Mouse (Mus musculus): ENCODE measurements at regions not wholly inside any gene's neighbourhood (a gene's known extent, or its start where the extent isn't known, plus 50 kb on each side); places are given as distances from the start of the nearest gene placed in this dataset.
"Not testable (repeated sequence)": the region's sequence is repeated elsewhere in the genome, so short reads cannot be mapped to it uniquely, and the experiment has no call there.

GRCm38 (mm10) chr3:124156255-124156654 is 164.4 kb upstream of the Tram1l1 start:
- no peak for DNase-seq (ENCODE audit: low read depth, low spot score)

GRCm38 (mm10) chr3:124157858-124158655 is 162.6 kb upstream of the Tram1l1 start:
- DNase-seq (ENCODE audit: low read depth, low spot score): no peak

- not testable (repeated sequence) for DNase-seq (ENCODE audit: low read depth, low spot score)
These were observed 127.3 kb upstream of the Tram1l1 start for GRCm38 (mm10) chr3:124193331-124193730.

GRCm38 (mm10) chr3:124200226-124200940 is 120.3 kb upstream of the Tram1l1 start:
- DNase-seq (ENCODE audit: low read depth, low spot score): not testable (repeated sequence)

GRCm38 (mm10) chr3:124217131-124217530 is 103.5 kb upstream of the Tram1l1 start:
- peak; percentile 22 for DNase-seq (ENCODE audit: low read depth, low spot score)

- peak; percentile 40 for DNase-seq (ENCODE audit: low read depth, low spot score)
These were observed 94.7 kb upstream of the Tram1l1 start for GRCm38 (mm10) chr3:124225982-124226381.

GRCm38 (mm10) chr3:124227701-124228100 is 93.0 kb upstream of the Tram1l1 start:
- DNase-seq (ENCODE audit: low read depth, low spot score): no peak

GRCm38 (mm10) chr3:124240936-124241733 is 79.5 kb upstream of the Tram1l1 start:
- no peak for DNase-seq (ENCODE audit: low read depth, low spot score)

GRCm38 (mm10) chr3:124241734-124242006 is 79.0 kb upstream of the Tram1l1 start:
- no peak for DNase-seq (ENCODE audit: low read depth, low spot score)

GRCm38 (mm10) chr3:124262150-124262549 is 58.5 kb upstream of the Tram1l1 start:
- DNase-seq (ENCODE audit: low read depth, low spot score): no peak

GRCm38 (mm10) chr3:124266821-124267220 is 53.8 kb upstream of the Tram1l1 start:
- DNase-seq (ENCODE audit: low read depth, low spot score): no peak

GRCm38 (mm10) chr3:124270506-124270905 is 50.1 kb upstream of the Tram1l1 start:
- no peak for DNase-seq (ENCODE audit: low read depth, low spot score)

All from 3T3-L1 (cell line).